Mouse (Mus musculus) small intestine, adult 2 months (tissue): Measurements from ENCODE around the gene Napepld.

Experiments used
- CTCF ChIP-seq: fragments of 200-500 bp; IDR thresholded peaks from 2 replicates; pipeline ENCODE4 v1.5.1; 2012; ENCODE audit warnings: low read depth, mild to moderate bottlenecking, control low read depth, inconsistent platforms, low read length, moderate library complexity, mixed read lengths; ENCODE audit not compliant: insufficient replicate concordance, insufficient read length; ENCODE audit errors: extremely low read depth
- POLR2A ChIP-seq: fragments of 200-500 bp; IDR thresholded peaks from 2 replicates; pipeline ENCODE4 v1.6.1; 2012; ENCODE audit warnings: low read depth, mild to moderate bottlenecking, control low read depth, inconsistent platforms, low read length, moderate library complexity

- TF ChIP-seq POLR2A (no peak), CTCF (no peak)
Measured at GRCm38 (mm10) chr5:21735100-21735499, 33.9 kb upstream of the Napepld start.
